In the genomic region with DNA sequence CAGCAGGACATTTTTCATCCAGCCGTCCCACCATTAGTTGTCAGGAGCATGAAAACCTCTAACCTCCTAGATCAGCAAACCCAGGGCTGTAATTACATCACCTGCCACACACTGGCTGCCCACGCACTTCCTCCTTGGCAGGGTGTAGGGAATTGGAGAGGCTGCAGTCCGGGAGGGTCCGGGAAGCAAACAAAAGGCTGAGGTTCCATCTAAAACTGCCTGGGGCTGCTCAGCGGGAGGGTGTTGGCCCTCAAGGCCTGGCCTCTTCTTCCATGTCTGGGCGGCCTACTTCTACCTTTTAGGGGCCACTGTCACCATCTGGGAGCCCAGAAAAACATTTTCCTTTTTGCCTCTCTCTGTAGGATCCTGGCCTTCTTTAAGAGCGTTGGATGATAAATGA, we compare ENCODE assay signal across 9 mouse cellular contexts. TPM values are rescaled to one million over a fixed set of nuclear protein-coding genes. Genes with fewer than 3 reads are reported as not detected.
A peak's percentile ranks its signal among the peaks of the same experiment; 100 is the strongest.
DNase-seq lines count a peak whose midpoint lies in the region; ATAC-seq and TF ChIP-seq lines count a peak whose summit lies in the region.
"Had no signal": no experiment of that assay in that cellular context is flagged by ENCODE, and none has a peak within 500 bp of the region (broad histone marks: within the 10 kb centered on the region; RNA-seq: fewer than 3 reads in every experiment).

No protein-coding gene starts in this region.

- peak overlapping the region; percentile 21; the same call in 1 of the 2 replicates for H3K9ac ChIP-seq in forebrain, embryonic 13.5 days

- ATAC-seq in forebrain, embryonic 13.5 days, result no peak

- H3K36me3 ChIP-seq in forebrain, embryonic 13.5 days (ENCODE audit: poor library complexity, severe bottlenecking), result no peaks in the 10 kb centered on the region
- H3K36me3 ChIP-seq in kidney, adult 2 months (ENCODE audit: control insufficient read depth, insufficient read depth, low read length), result no peaks in the 10 kb centered on the region
- H3K36me3 ChIP-seq in megakaryocyte, embryonic 14.5 days (replicated peaks; ENCODE audit: low read length), result peaks cover 27% of the 10 kb centered on the region
- H3K36me3 ChIP-seq: G1E had no signal

- no peaks in the 10 kb centered on the region for H3K9me3 ChIP-seq in forebrain, embryonic 13.5 days (replicated peaks)
- H3K9me3 ChIP-seq in megakaryocyte, embryonic 14.5 days, result no peaks in the 10 kb centered on the region

- peaks cover 37% of the 10 kb centered on the region for H3K4me1 ChIP-seq in forebrain, embryonic 13.5 days
- H3K4me1 ChIP-seq in kidney, adult 2 months (ENCODE audit: control insufficient read depth, insufficient read depth, low read length), result peaks cover 12% of the 10 kb centered on the region; the same call in 1 of the 2 replicates
- peaks cover 70% of the 10 kb centered on the region for H3K4me1 ChIP-seq in megakaryocyte, embryonic 14.5 days

- TF ChIP-seq CTCF in kidney, adult 2 months (conservative IDR thresholded peaks at IDR 0.05; ENCODE audit: insufficient read depth, insufficient read length, low read depth, low read length), result no peak

- DNase-seq in cerebellum, adult 11-12 months, result peak; percentile 53
- DNase-seq in cerebellum, postnatal 4 days (ENCODE audit: low spot score in 2 of 2), result no peak
- DNase-seq in ZHBTc4 (ENCODE audit: low read depth, low spot score), result peak; percentile 91
- DNase-seq in kidney, adult 2 months, result peak; percentile 60
- no peak for DNase-seq in T-cell, adult 2 months (ENCODE audit: low spot score)
- DNase-seq in layer of hippocampus, postnatal 14 days (ENCODE audit: low spot score in 2 of 2), result no peak

- no peak overlapping the region; the same call in 1 of the 2 replicates for H3K4me3 ChIP-seq in forebrain, embryonic 13.5 days
- no peak overlapping the region for H3K4me3 ChIP-seq in kidney, adult 2 months (ENCODE audit: insufficient read depth, low read depth, low read length)
- H3K4me3 ChIP-seq in megakaryocyte, embryonic 14.5 days (replicated peaks), result peak overlapping the region; percentile 92

- H3K4me2 ChIP-seq in forebrain, embryonic 13.5 days, result peak overlapping the region; percentile 86; the same call in 1 of the 2 replicates

- TF ChIP-seq POLR2A in kidney, adult 2 months (IDR thresholded peaks at IDR 0.05; ENCODE audit: low read depth, low read length), result no peak

- 13% methylated on average over 7 of the region's 7 CpGs for WGBS in forebrain, embryonic 13.5 days
- 35% methylated on average over 7 of the region's 7 CpGs for WGBS in kidney, adult 2 months

- no peaks in the 10 kb centered on the region for H3K27me3 ChIP-seq in forebrain, embryonic 13.5 days
- H3K27me3 ChIP-seq in kidney, adult 2 months (replicated peaks; ENCODE audit: control insufficient read depth, insufficient read depth, low read length), result no peaks in the 10 kb centered on the region
- H3K27me3 ChIP-seq in megakaryocyte, embryonic 14.5 days (replicated peaks), result no peaks in the 10 kb centered on the region

- H3K27ac ChIP-seq in forebrain, embryonic 13.5 days, result no peak overlapping the region
- peak overlapping the region; percentile 77; the same call in 1 of the 2 replicates for H3K27ac ChIP-seq in kidney, adult 2 months (ENCODE audit: insufficient read depth, low read depth, low read length)

RNA-seq across cellular contexts. Expression of gene Lrrc8d, which starts 1.1 kb away (rescaled TPM):
- polyA plus RNA-seq in forebrain, embryonic 13.5 days (2015; fragmentation: Nextera tagmentation; extraction: Ambion mirVana), result 27.2 and 27.3 TPM in 2 replicates
- 34.4 and 35.4 TPM in 2 replicates for polyA plus RNA-seq in kidney, adult 2 months (2012; rRNA removed)
- polyA plus RNA-seq in megakaryocyte, embryonic 14.5 days (2012; ENCODE audit: insufficient read depth, low replicate concordance), result 13.5 and 27.0 TPM in 2 replicates
- 10 to 100 TPM; 53.8 to 58.3 TPM for total RNA-seq in layer of hippocampus, postnatal 14 days (2021)
- polyA plus RNA-seq: G1E had no signal

Comparison
In these comparisons a context has a peak if more than half of its experiments do, and no peak if none do; other contexts are left out.
1. DNase-seq: peak in cerebellum, adult 11-12 months (single experiment), ZHBTc4 (single experiment) and kidney, adult 2 months (single experiment); none in cerebellum, postnatal 4 days (0 of 2), T-cell, adult 2 months (single experiment) and layer of hippocampus, postnatal 14 days (0 of 2).